Mouse (Mus musculus): ENCODE results near the gene Caskin1. TPM values are rescaled to one million over a fixed set of nuclear protein-coding genes. Genes with fewer than 3 reads are reported as not detected.

Caskin1 gene
- not detected for total RNA-seq (2023)

DNA sequence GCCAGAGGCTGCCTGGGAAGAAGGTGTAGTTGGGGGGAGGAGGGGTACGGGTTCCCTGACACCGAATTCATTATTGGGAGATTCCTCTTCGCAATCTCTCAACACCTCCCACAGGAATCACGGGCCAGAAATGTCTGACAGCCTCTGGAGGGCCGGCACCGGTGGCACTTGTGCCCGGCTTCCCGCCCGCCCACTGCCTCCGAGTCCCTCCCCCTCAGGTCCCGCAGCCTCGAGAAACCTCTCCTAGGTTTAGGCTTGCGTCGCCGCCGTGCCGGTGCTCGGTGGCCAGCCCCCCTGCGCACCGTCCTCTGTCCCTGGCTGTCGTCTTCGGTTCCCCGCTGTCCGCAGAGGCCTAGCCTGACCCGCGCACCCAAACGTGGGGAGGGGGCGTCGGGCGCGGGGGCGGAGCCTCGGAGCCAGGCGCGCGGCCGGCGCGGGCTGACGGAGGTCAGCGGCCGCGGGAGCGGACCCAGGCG is at the start of gene Caskin1:
Gene Caskin1, plus strand, starts transcription at position 416 of the 476 bp plus-strand sequence.

DNA sequence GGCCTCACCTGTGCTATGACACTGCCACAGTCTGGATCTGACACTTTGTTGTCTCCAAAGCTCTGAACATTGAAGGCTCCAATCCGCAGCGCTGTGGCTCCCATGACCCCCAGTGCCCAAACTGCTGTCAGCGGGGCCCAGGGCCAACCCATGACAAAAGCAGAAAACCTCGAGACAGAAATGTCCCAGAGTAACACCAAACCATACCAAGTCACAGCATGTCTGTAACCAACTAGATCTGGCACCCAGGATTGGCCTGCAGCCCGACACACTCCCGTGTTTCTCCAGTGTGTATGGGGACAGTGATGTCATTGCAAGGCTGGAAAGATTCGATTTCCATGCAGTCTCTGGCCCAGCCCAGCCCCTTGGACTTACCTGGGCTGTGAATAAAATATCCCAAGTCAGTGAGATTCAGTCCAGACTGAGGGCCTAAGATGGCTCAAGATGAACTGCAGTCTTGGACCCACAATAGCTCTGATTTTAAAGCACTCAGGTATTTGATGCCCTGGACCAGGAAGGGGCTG is 45.7 kb upstream of the Caskin1 start, which contains the start of gene Dnase1l2:
Gene Dnase1l2, minus strand, starts transcription at position 474 of the 524 bp plus-strand sequence.

DNA sequence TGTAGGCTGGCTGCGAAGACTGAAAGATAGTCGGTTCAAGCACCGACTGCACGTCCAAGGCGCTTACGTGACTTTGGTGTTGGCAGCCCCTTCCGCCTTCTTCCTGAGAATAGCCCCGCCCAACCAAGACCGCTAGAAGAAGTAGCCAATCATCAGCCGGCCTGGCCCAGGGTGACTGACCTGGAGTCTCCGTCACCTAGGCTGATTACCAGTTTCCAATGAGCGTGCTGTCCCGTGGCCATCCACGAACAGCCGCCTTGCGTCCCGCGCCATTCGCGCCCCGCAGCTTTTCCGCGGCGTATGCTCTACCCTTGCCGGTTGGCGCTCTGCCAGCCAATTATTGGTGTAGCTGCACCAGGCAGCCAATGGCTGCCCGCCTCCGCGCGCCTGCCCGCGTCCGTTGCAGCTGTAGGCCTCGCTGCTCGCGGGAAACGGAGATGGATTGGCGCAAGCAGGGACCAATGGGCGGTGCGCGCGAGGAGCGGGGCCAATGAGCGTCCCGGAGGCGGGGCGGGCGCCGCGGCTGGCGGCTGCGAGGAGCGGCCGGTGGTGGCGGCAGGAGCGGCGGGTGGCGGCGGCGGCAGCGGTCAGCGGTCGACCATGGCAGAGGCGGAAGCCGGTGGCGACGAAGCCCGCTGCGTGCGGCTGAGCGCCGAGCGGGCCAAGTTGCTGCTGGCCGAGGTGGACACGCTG is 18.3 kb upstream of the Caskin1 start, which contains the start of the genes E4f1 and Pgp:
Gene E4f1, minus strand, starts transcription at position 404 of the 693 bp plus-strand sequence.
Gene Pgp, plus strand, starts transcription at position 483 of the 693 bp plus-strand sequence.

DNA sequence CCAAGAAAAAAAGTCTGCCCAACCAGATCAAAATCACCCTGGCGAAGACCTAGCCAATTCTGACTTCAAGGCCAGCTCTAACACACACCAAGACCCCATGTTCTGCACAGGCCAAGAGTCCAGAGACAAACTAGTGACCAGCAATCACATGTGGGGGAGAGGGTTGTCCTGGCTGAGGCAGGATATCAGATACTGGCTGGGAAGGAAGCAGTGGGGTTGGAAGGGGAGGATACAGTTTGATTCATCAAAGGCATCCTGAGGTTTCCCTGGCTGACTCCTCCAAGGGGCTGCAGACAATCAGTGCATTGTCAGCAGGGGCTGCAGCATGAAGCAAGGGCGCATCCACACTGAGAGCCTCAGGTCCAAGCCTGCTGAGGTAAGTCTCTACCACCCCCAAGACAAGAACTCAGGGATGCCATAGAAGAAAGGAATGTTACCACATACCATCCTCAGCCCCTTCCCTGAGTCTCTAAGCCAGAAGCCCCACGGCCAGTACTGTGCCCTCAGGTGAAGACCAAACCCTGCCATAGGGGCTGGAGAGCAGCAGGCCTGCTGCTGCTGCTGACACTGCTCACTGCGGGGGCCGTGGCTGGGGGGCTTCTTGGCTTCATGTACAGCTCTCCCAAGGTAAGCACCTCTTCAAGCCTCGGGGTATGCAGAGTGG is 14.7 kb upstream of the Caskin1 start, which contains the start of gene Bricd5:
Gene Bricd5, plus strand, starts transcription at position 273 of the 664 bp plus-strand sequence.

DNA sequence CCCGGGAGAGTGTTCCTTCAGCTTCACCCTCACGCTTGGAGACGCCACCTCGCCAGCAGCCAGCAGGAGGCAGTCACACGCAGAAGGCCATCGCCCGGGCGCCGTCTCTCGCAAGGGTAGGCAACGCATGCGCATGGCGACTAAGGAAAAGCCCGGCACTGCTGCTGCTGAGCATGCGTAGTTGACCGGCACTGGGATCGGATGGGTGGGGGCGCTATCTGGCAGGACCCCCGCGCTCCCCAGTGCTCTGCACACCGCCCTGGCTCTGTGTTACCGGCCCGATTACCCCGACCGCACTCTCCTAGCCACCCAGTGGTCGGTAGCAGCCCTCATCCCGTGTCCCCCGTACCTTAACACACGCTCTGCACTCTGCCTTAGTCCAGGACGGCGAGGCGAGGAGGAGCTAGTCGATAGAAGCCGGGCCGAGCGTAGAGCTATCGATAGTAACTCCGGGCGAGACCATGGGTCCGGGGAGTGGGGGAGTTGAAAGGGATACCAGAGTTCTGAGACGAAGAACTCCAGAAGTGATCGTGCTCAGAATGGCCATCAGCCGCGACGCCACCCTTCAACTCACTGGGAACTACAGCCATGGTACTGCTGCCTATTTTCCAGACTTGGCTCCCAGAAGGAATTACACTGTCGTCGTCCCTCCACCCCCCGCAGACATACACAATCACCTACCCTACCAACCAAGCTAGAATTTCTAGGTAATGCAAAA is 9.6 kb upstream of the Caskin1 start, which contains the start of gene Mlst8:
Gene Mlst8, minus strand, starts transcription at position 416 of the 718 bp plus-strand sequence.

DNA sequence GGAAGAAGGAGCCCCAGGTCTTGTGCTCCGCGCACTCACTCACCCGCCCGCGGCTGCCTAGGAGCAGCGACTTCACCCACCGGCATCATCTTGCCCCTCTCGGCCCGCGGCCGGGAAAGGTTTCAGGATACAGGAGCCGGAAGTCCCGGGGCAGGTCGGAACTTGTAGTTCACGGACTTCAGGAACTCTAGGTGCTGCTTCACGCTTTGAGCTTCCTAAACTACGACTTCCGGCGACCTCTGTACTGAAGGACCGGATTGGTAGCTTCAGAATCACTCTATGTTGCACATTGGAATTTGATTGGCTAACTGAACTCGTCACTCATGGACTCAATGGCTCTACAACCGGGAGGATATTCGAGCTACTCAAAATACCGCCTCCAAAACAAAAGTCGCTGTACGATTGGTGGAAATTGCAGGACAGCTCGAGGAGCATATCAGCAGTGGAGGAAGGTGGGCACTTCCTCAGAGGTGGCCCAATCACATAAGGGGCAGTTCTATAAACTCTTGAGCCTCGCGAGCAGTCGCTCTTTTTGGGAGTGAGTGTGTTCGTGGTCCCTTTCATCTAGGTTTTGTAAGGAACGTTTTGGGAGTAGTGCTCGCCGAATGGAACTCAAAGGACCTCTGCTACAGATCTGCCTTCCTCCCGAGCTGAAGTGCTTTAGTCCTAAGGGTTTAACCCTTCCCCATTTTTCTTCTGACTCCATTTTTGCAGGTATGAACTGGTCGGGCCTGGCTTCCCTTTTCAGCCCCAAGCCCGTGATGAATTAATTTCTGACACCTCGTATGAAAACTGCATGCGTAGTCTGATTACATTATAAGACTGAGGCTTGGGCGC is 39.5 kb downstream of the Caskin1 start, which contains the start of gene Traf7:
Gene Traf7, minus strand, starts transcription at position 216 of the 837 bp plus-strand sequence.

DNA sequence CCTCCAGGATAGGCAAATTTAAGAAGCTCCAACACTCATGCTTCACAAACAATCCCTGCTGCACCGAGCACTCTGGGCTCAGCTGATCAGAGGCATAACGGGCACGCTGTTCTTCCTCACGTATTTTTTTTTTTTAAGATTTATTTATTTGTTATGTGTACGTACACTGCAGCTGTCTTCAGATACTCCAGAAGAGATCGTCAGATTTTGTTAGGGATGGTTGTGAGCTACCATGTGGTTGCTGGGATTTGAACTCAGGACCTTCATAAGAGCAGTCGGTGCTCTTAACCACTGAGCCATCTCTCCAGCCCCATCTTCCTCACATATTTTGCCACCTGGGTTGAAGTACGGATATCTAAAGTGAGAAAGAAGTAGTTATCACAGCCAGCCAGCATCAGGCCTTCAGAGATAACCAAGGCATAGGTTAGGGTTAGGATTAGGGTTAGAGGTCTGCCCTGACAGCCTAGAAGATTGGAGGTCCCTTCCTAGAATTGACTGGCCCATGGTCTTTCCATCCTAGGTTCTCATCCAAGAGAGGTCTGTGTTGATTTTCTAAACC is 45.8 kb downstream of the Caskin1 start, which contains the start of gene Rab26:
Gene Rab26, minus strand, starts transcription at position 51 of the 559 bp plus-strand sequence.

DNA sequence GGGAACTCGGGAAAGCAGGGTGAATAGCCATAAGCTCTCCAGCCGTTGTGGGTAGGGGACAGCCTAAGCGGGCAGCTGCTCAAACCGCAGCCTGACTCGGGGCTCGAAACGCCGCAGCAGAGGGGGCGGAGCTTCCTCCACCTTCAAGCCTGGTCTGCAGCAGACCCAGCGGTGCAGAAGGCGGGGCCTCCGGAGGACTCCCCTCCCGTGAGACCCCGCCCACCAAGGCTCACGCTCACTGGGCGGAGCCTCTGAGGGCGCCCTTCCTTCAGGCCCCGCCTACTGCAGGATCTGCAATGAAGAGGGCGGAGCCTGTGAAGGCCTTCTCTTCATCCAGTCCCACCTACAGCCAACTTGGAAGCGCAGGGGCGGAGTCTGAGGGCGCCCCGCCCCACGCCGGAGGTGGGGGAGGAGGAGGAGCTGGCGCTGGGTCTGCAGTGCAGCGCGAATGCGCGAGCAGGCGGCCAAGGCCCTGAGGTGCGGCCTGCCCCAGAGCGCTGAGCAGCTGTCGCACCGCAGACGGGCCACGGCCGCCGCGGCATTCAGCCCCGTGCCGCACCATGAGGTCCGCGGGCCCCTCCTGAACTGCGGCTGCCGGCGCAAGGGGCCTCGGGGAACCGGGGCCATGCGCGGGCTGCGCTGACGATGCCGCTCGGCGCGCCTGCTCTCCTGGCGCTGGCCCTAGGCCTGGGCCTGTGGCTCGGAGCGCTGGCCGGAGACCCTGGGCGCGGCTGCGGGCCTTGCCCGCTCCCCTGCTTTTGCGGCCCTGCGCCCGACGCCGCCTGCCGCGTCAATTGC is 61.4 kb downstream of the Caskin1 start, which contains the start of gene Pkd1:
Gene Pkd1, plus strand, starts transcription at position 217 of the 798 bp plus-strand sequence.

Other genes starting within 250 kb of the Caskin1 start
- gene Ccnf, start 237.1 kb upstream of the Caskin1 start, total RNA-seq (2023): 10 to 100 TPM; 57.0 to 58.7 TPM
- gene Abca17, start 137.5 kb upstream of the Caskin1 start, total RNA-seq (2023): under 1 TPM in 1 of 2 experiments, not detected in 1; 0.31 TPM
- 10 to 100 TPM; 42.7 to 46.0 TPM for gene Abca3, start 136.7 kb upstream of the Caskin1 start, total RNA-seq (2023)
- 10 to 100 TPM; 65.6 to 72.3 TPM for gene Rnps1, start 74.0 kb upstream of the Caskin1 start, total RNA-seq (2023)
- 10 to 100 TPM; 11.3 to 16.4 TPM for gene Eci1, start 62.0 kb upstream of the Caskin1 start, total RNA-seq (2023)
- gene Dnase1l2, start 45.5 kb upstream of the Caskin1 start, total RNA-seq (2023): 1 to 10 TPM; 2.8 to 3.4 TPM
- gene E4f1, start 18.3 kb upstream of the Caskin1 start, total RNA-seq (2023): 10 to 100 TPM; 35.8 to 38.2 TPM
- 10 to 100 TPM; 29.7 to 33.2 TPM for gene Pgp, start 18.2 kb upstream of the Caskin1 start, total RNA-seq (2023)
- under 1 TPM in 1 of 2 experiments, not detected in 1; 0.35 TPM for gene Bricd5, start 14.7 kb upstream of the Caskin1 start, total RNA-seq (2023)
- 10 to 100 TPM; 46.7 to 47.8 TPM for gene Mlst8, start 9.5 kb upstream of the Caskin1 start, total RNA-seq (2023)
- 100 to 1,000 TPM; 130 to 144 TPM for gene Traf7, start 39.3 kb downstream of the Caskin1 start, total RNA-seq (2023)
- gene Rab26, start 45.6 kb downstream of the Caskin1 start, total RNA-seq (2023): 1 to 10 TPM in 1 of 2 experiments, under 1 TPM in 1; 0.42 to 1.2 TPM
- 10 to 100 TPM; 18.7 TPM for gene Pkd1, start 61.2 kb downstream of the Caskin1 start, total RNA-seq (2023)
- 10 to 100 TPM; 40.6 to 46.9 TPM for gene Tsc2, start 144.0 kb downstream of the Caskin1 start, total RNA-seq (2023)
- gene Nthl1, start 144.1 kb downstream of the Caskin1 start, total RNA-seq (2023): 1 to 10 TPM; 1.0 to 3.5 TPM
- 1 to 10 TPM; 2.0 to 2.9 TPM for gene Slc9a3r2, start 161.7 kb downstream of the Caskin1 start, total RNA-seq (2023)
- not detected for gene Npw, start 169.9 kb downstream of the Caskin1 start, total RNA-seq (2023)
- 10 to 100 TPM; 26.5 to 28.8 TPM for gene Zfp598, start 181.1 kb downstream of the Caskin1 start, total RNA-seq (2023)
- under 1 TPM in 1 of 2 experiments, not detected in 1; 0.20 TPM for gene Syngr3, start 201.4 kb downstream of the Caskin1 start, total RNA-seq (2023)
- gene Gfer, start 207.6 kb downstream of the Caskin1 start, total RNA-seq (2023): 1 to 10 TPM; 7.9 to 9.0 TPM
- 1 to 10 TPM; 1.8 to 2.2 TPM for gene Noxo1, start 207.6 kb downstream of the Caskin1 start, total RNA-seq (2023)
- gene Tbl3, start 219.1 kb downstream of the Caskin1 start, total RNA-seq (2023): 10 to 100 TPM; 12.1 to 16.7 TPM
- not detected for gene Rnf151, start 229.5 kb downstream of the Caskin1 start, total RNA-seq (2023)
- gene Rps2, start 229.5 kb downstream of the Caskin1 start, total RNA-seq (2023): 100 to 1,000 TPM; 644 to 709 TPM
- 10 to 100 TPM; 71.6 to 74.1 TPM for gene Ndufb10, start 235.9 kb downstream of the Caskin1 start, total RNA-seq (2023)
- 1 to 10 TPM; 1.0 to 1.2 TPM for gene Rpl3l, start 239.2 kb downstream of the Caskin1 start, total RNA-seq (2023)
- 1,000 to 10,000 TPM; 1,053 to 1,152 TPM for gene Msrb1, start 248.0 kb downstream of the Caskin1 start, total RNA-seq (2023)

Data from neutrophil, adult 83 days (primary cell).